Mouse (Mus musculus) c-Kit-positive CD71-positive TER-119-positive erythroid progenitor cells, embryonic 14.5 days (primary cell): Measurements from ENCODE around the gene Vmn1r39.
"Not testable (repeated sequence)": the region's sequence is repeated elsewhere in the genome, so short reads cannot be mapped to it uniquely, and the experiment has no call there.

ENCODE experiments used
- DNase-seq: peaks from one replicate; pipeline ENCODE4 v3.0.0-alpha.2; 2013; ENCODE audit warnings: low spot score

The Vmn1r39 gene

GRCm38 (mm10) chr6:66810509-66810908 lies at the start of gene Vmn1r39:
Gene Vmn1r39 (minus strand): TSS chr6:66810609.
- no peak for DNase-seq

GRCm38 (mm10) chr6:66859391-66859790 lies 49.0 kb upstream of the Vmn1r39 start:
- DNase-seq, result no peak

- no peak for DNase-seq
Measured at GRCm38 (mm10) chr6:66858356-66858755, 47.9 kb upstream of the Vmn1r39 start.

GRCm38 (mm10) chr6:66856236-66856635 lies 45.8 kb upstream of the Vmn1r39 start:
- DNase-seq, result no peak

- DNase-seq, result no peak
Measured at GRCm38 (mm10) chr6:66848936-66849335, 38.5 kb upstream of the Vmn1r39 start.

- peak; percentile 15 for DNase-seq
Measured at GRCm38 (mm10) chr6:66840631-66841030, 30.2 kb upstream of the Vmn1r39 start.

GRCm38 (mm10) chr6:66836932-66837331 lies 26.5 kb upstream of the Vmn1r39 start:
- no peak for DNase-seq

- no peak for DNase-seq
Measured at GRCm38 (mm10) chr6:66806311-66806710, 4.1 kb downstream of the Vmn1r39 start.

GRCm38 (mm10) chr6:66805713-66806112 lies 4.7 kb downstream of the Vmn1r39 start:
- no peak for DNase-seq

- DNase-seq, result not testable (repeated sequence)
Measured at GRCm38 (mm10) chr6:66782527-66782926, 27.9 kb downstream of the Vmn1r39 start, which contains the start of gene Vmn1r38. Gene Vmn1r38 (minus strand): TSS chr6:66782627.
